Mouse (Mus musculus) layer of hippocampus, postnatal 25 days (tissue): Measurements from ENCODE around the gene Slc25a28. TPM values are rescaled to one million over a fixed set of nuclear protein-coding genes. Genes with fewer than 3 reads are reported as not detected.

Source experiments
- microRNA-seq, 2 experiments: library from miRNA; unstranded; fragments of <30 nt; microRNA quantifications; one replicate each; pipeline ENCODE4 v1.2.0; 2021
- total RNA-seq, 2 experiments: library from RNA; stranded (reverse); gene quantifications; 2 replicates each; pipeline ENCODE4 v1.2.3; 2021

Gene Slc25a28
- total RNA-seq, 2 experiments from 2014 or later = 38.4 to 44.5 TPM

Small RNAs within 50 kb of the gene (microRNA-seq; reads per million reads assigned to microRNA genes)
- 0 reads per million in 2 experiments for gene Gm22646

Other genes with a start within 250 kb of the Slc25a28 start
- gene Cnnm1, start 234.4 kb downstream of the Slc25a28 start, total RNA-seq = 100 to 1,000 TPM in 1 of 2 experiments, 10 to 100 TPM in 1; 94.0 to 102 TPM
- 100 to 1,000 TPM; 310 to 324 TPM for gene Got1, start 150.3 kb downstream of the Slc25a28 start, total RNA-seq
- not detected for gene Nkx2-3, start 62.6 kb downstream of the Slc25a28 start, total RNA-seq
- 10 to 100 TPM; 18.3 to 21.5 TPM for gene Entpd7, start 14.8 kb upstream of the Slc25a28 start, total RNA-seq
- 1 to 10 TPM; 6.0 to 7.1 TPM for gene Cutc, start 78.1 kb upstream of the Slc25a28 start, total RNA-seq
- 10 to 100 TPM; 15.5 to 19.5 TPM for gene Cox15, start 78.1 kb upstream of the Slc25a28 start, total RNA-seq
- under 1 TPM; 0.05 to 0.52 TPM for gene Abcc2, start 107.3 kb upstream of the Slc25a28 start, total RNA-seq